In genomic region chr10:126625466-126625865, GRCm38 (mm10) we compare ENCODE assay signal across 10 mouse cellular contexts.
A peak's percentile ranks its signal among the peaks of the same experiment; 100 is the strongest.
DNase-seq lines count a peak whose midpoint lies in the region; ATAC-seq and TF ChIP-seq lines count a peak whose summit lies in the region.
"Had no signal": no experiment of that assay in that cellular context is flagged by ENCODE, and none has a peak within 500 bp of the region (broad histone marks: within the 10 kb centered on the region; RNA-seq: fewer than 3 reads in every experiment).

No protein-coding gene starts in this region.

- no peak for TF ChIP-seq EP300 in MEL (IDR thresholded peaks at IDR 0.05; ENCODE audit: low read depth in 1 of 2, low read length in 2 of 2)

- ATAC-seq in liver, embryonic 12.5 days: no peak
- ATAC-seq in limb, embryonic 11.5 days (ENCODE audit: insufficient number of reproducible peaks, low FRiP score, low TSS enrichment, low read depth): no peak
- ATAC-seq: forebrain, embryonic 15.5 days had no signal

- 0 out of 2 replicates have a peak, but pooled peaks cover 7% of the 10 kb centered on the region for H3K9me3 ChIP-seq in liver, embryonic 12.5 days (replicated peaks)
- no peaks in the 10 kb centered on the region for H3K9me3 ChIP-seq in MEL (replicated peaks; ENCODE audit: insufficient read depth, low read length)
- no peaks in the 10 kb centered on the region for H3K9me3 ChIP-seq in limb, embryonic 11.5 days (ENCODE audit: control insufficient read depth, low read length)
- H3K9me3 ChIP-seq: forebrain, embryonic 15.5 days; midbrain, embryonic 12.5 days had no signal

- H3K9ac ChIP-seq in liver, embryonic 12.5 days: no peak overlapping the region
- H3K9ac ChIP-seq in MEL (ENCODE audit: control insufficient read depth, low read depth, low read length, poor library complexity, severe bottlenecking): no peak overlapping the region
- H3K9ac ChIP-seq in limb, embryonic 11.5 days (ENCODE audit: low read length): no peak overlapping the region
- H3K9ac ChIP-seq: forebrain, embryonic 15.5 days; midbrain, embryonic 12.5 days had no signal

- WGBS in liver, embryonic 12.5 days (ENCODE audit: insufficient replicate concordance): 51% methylated on average over 7 of the region's 7 CpGs
- 59% methylated on average over 7 of the region's 7 CpGs for WGBS in limb, embryonic 11.5 days

- H3K4me2 ChIP-seq in liver, embryonic 12.5 days: no peak overlapping the region
- H3K4me2 ChIP-seq in limb, embryonic 11.5 days (ENCODE audit: low read depth, severe bottlenecking): no peak overlapping the region
- H3K4me2 ChIP-seq: forebrain, embryonic 15.5 days; midbrain, embryonic 12.5 days had no signal

- no peak for TF ChIP-seq POLR2A in MEL (IDR thresholded peaks at IDR 0.05; ENCODE audit: control insufficient read depth in 1 of 2, insufficient read depth in 1 of 2, low read depth in 1 of 2, low read length in 2 of 2, poor library complexity in 1 of 2)

- no peaks in the 10 kb centered on the region for H3K36me3 ChIP-seq in liver, embryonic 12.5 days
- H3K36me3 ChIP-seq in MEL (ENCODE audit: control insufficient read depth in 1 of 2, insufficient read depth in 2 of 2, low read length in 2 of 2): no peaks in the 10 kb centered on the region
- H3K36me3 ChIP-seq in limb, embryonic 11.5 days (ENCODE audit: control insufficient read depth, insufficient read depth, low read length): no peaks in the 10 kb centered on the region
- H3K36me3 ChIP-seq: forebrain, embryonic 15.5 days; midbrain, embryonic 12.5 days had no signal

- no peak for TF ChIP-seq RAD21 in MEL (IDR thresholded peaks at IDR 0.05; ENCODE audit: low read depth, low read length)

- no peaks in the 10 kb centered on the region for H3K27me3 ChIP-seq in liver, embryonic 12.5 days (replicated peaks)
- H3K27me3 ChIP-seq in MEL (ENCODE audit: control insufficient read depth in 1 of 2, insufficient read depth in 2 of 2, low read length in 2 of 2): no peaks in the 10 kb centered on the region
- no peaks in the 10 kb centered on the region for H3K27me3 ChIP-seq in limb, embryonic 11.5 days (ENCODE audit: control insufficient read depth, insufficient read depth, low read length)
- H3K27me3 ChIP-seq: forebrain, embryonic 15.5 days; midbrain, embryonic 12.5 days had no signal

- TF ChIP-seq CTCF in MEL (IDR thresholded peaks at IDR 0.05 in 2 of 3, conservative IDR thresholded peaks at IDR 0.05 in 1 of 3; ENCODE audit: control insufficient read depth in 1 of 3, insufficient read depth in 1 of 3, low read depth in 2 of 3, low read length in 3 of 3, poor library complexity in 1 of 3, severe bottlenecking in 1 of 3): no peak

- DNase-seq in liver (peak; percentile 15), MEL (ENCODE audit: low read depth, low spot score) (peak; percentile 16)
- peak; percentile 43 for DNase-seq in adrenal gland, postnatal 14 days
- peak; percentile 71 for DNase-seq in limb, embryonic 11.5 days (ENCODE audit: low spot score)
- DNase-seq in urinary bladder, postnatal 36 days (ENCODE audit: low spot score in 2 of 2): no peak
- no peak for DNase-seq in layer of hippocampus, adult 9-10 months (ENCODE audit: low spot score)
- DNase-seq: cerebellum, adult 9-10 months had no signal

- H3K4me1 ChIP-seq in liver, embryonic 12.5 days: no peaks in the 10 kb centered on the region
- H3K4me1 ChIP-seq in MEL (ENCODE audit: control insufficient read depth in 1 of 2, insufficient read depth in 2 of 2, low read length in 2 of 2): no peaks in the 10 kb centered on the region
- no peaks in the 10 kb centered on the region for H3K4me1 ChIP-seq in limb, embryonic 11.5 days (ENCODE audit: control insufficient read depth, insufficient read depth, low read length)
- H3K4me1 ChIP-seq: forebrain, embryonic 15.5 days had no signal

- no peak overlapping the region for H3K27ac ChIP-seq in liver, embryonic 12.5 days
- no peak overlapping the region for H3K27ac ChIP-seq in MEL (ENCODE audit: control insufficient read depth, low read depth, low read length)
- no peak overlapping the region for H3K27ac ChIP-seq in limb, embryonic 11.5 days (replicated peaks; ENCODE audit: low read depth, low read length)
- H3K27ac ChIP-seq: forebrain, embryonic 15.5 days; midbrain, embryonic 12.5 days had no signal

- no peaks in the 10 kb centered on the region for H3K79me2 ChIP-seq in MEL (ENCODE audit: control insufficient read depth, insufficient read depth, low read length, poor library complexity)

- no peak overlapping the region for H3K4me3 ChIP-seq in liver, embryonic 12.5 days
- H3K4me3 ChIP-seq in MEL (ENCODE audit: control insufficient read depth in 1 of 2, insufficient read depth in 1 of 2, low read depth in 2 of 2, low read length in 2 of 2): no peak overlapping the region
- H3K4me3 ChIP-seq in limb, embryonic 11.5 days (ENCODE audit: low read depth, low read length): no peak overlapping the region
- H3K4me3 ChIP-seq: forebrain, embryonic 15.5 days; midbrain, embryonic 12.5 days had no signal

TF ChIP-seq in MEL, 35 proteins besides CTCF, POLR2A, EP300 and RAD21:
- TF ChIP-seq E2F4 (IDR thresholded peaks at IDR 0.05; ENCODE audit: borderline replicate concordance, low read depth, low read length): no peak
- TF ChIP-seq MAFK (IDR thresholded peaks at IDR 0.05; ENCODE audit: borderline replicate concordance, low read depth, low read length): no peak
- TF ChIP-seq SMC3 (IDR thresholded peaks at IDR 0.05; ENCODE audit: low read depth, low read length): no peak
- no peak for TF ChIP-seq MEF2A (IDR thresholded peaks at IDR 0.05; ENCODE audit: extremely low read depth, insufficient replicate concordance, low read depth, low read length, poor library complexity, severe bottlenecking)
- TF ChIP-seq POLR2AphosphoS5 (IDR thresholded peaks at IDR 0.05; ENCODE audit: borderline replicate concordance, low read depth, low read length): no peak
- TF ChIP-seq RCOR1 (IDR thresholded peaks at IDR 0.05; ENCODE audit: low read depth, low read length): no peak
- TF ChIP-seq TAL1 (IDR thresholded peaks at IDR 0.05; ENCODE audit: low read length): no peak
- TF ChIP-seq ZC3H11A (IDR thresholded peaks at IDR 0.05; ENCODE audit: low read depth, low read length): no peak
- no peak for TF ChIP-seq GATA1 (IDR thresholded peaks at IDR 0.05; ENCODE audit: low read depth, low read length)
- TF ChIP-seq MYB (IDR thresholded peaks at IDR 0.05; ENCODE audit: low read depth, low read length): no peak
- TF ChIP-seq ETS1 (IDR thresholded peaks at IDR 0.05; ENCODE audit: low read depth, low read length): no peak
- no peak for TF ChIP-seq USF2 (IDR thresholded peaks at IDR 0.05; ENCODE audit: borderline replicate concordance in 1 of 2, insufficient read depth in 1 of 2, low read depth in 1 of 2, low read length in 2 of 2)
- no peak for TF ChIP-seq ZMIZ1 (IDR thresholded peaks at IDR 0.05; ENCODE audit: low read depth, low read length)

Comparison
In these comparisons a context has a peak if more than half of its experiments do, and no peak if none do; other contexts are left out.
1. DNase-seq: peak in liver (single experiment), MEL (single experiment), adrenal gland, postnatal 14 days (single experiment) and limb, embryonic 11.5 days (single experiment); none in urinary bladder, postnatal 36 days (0 of 2) and layer of hippocampus, adult 9-10 months (single experiment).